Comparison of ENCODE assay signal across 8 mouse cellular contexts in genomic region chr2:31572051-31572914, GRCm38 (mm10). TPM values are rescaled to one million over a fixed set of nuclear protein-coding genes. Genes with fewer than 3 reads are reported as not detected.
DNase-seq lines count a peak whose midpoint lies in the region; ATAC-seq lines count a peak whose summit lies in the region.

Gene Fubp3, plus strand, starts transcription at chr2:31572651.

- intact Hi-C loops in gastrocnemius, postnatal 14 days (cut with DNase I; ENCODE audit: low total_unique reads): no loop called here
- intact Hi-C loops in left cerebral cortex, postnatal 10 days (cut with DNase I): loop anchor here (5.0 kb wide), 1 partner anchor 75 kb away; no protein-coding TSS in a partner anchor

- peak; percentile 87 for ATAC-seq in inflammation-experienced regulatory T-cells, adult 6 months
- ATAC-seq in megakaryocyte-erythroid progenitor cell, adult 5-6 weeks (replicated peaks; ENCODE audit: low FRiP score, low TSS enrichment, poor library complexity, severe bottlenecking): peak; percentile 90

- DNase-seq in adrenal gland, adult (ENCODE audit: inconsistent age in 2 of 2, low spot score in 1 of 2): peak; percentile 96 to 97
- DNase-seq in embryo, embryonic 10.5 days (ENCODE audit: low spot score): peak; percentile 96
- DNase-seq in gastrocnemius, postnatal 14 days: peak; percentile 94
- peak; percentile 80 to 95 for DNase-seq in left cerebral cortex, postnatal 10 days (ENCODE audit: extremely low spot score in 1 of 2, low spot score in 2 of 2)
- DNase-seq in right cerebral cortex, postnatal 25 days: peak; percentile 92
- DNase-seq in urinary bladder, postnatal 4 days (ENCODE audit: low spot score in 2 of 2): peak; percentile 93 to 94

RNA-seq across cellular contexts. Expression of gene Fubp3, which starts in this region (rescaled TPM):
- 10 to 100 TPM; 14.7 to 15.1 TPM for total RNA-seq in gastrocnemius, postnatal 14 days (2021)
- 10 to 100 TPM; 54.1 to 59.4 (median 54.4) TPM for polyA plus RNA-seq in inflammation-experienced regulatory T-cells, adult 6 months (2017; shearing (Covaris generic))
- total RNA-seq in left cerebral cortex, postnatal 10 days (2021): 10 to 100 TPM; 43.0 to 45.6 TPM
- total RNA-seq in megakaryocyte-erythroid progenitor cell, adult 5-6 weeks (2014; fragmentation: Nextera tagmentation): 48.4 and 61.8 TPM in 2 replicates
- 29.8 and 76.8 TPM in 2 replicates for total RNA-seq in megakaryocyte-erythroid progenitor cell, adult 5-6 weeks (2017)

Comparison
In these comparisons a context has a peak if more than half of its experiments do, and no peak if none do; other contexts are left out.
1. Peak in every context shown above with its lines: DNase-seq and ATAC-seq.